Comparison of ENCODE assay signal across 14 mouse cellular contexts in genomic region chr9:64564315-64564767, GRCm38 (mm10).
DNase-seq lines count a peak whose midpoint lies in the region; ATAC-seq and TF ChIP-seq lines count a peak whose summit lies in the region.
"Had no signal": no experiment of that assay in that cellular context is flagged by ENCODE, and none has a peak within 500 bp of the region (broad histone marks: within the 10 kb centered on the region; RNA-seq: fewer than 3 reads in every experiment).

No protein-coding gene starts in this region.

- peak; percentile 31 to 37 for DNase-seq in spleen, postnatal 10 days (ENCODE audit: low spot score in 2 of 2)
- no peak for DNase-seq in spleen, adult 18-20 months
- peak; percentile 50 for DNase-seq in c-Kit-negative CD71-positive TER-119-positive erythroid progenitor cells, embryonic 14.5 days (ENCODE audit: low read depth, low spot score)
- DNase-seq in liver, embryonic 14.5 days (ENCODE audit: low read depth in 3 of 3, low spot score in 3 of 3) = peak; percentile 47 to 67 (median 52)
- no peak for DNase-seq in heart, adult 18-20 months
- DNase-seq in gastrocnemius, adult 18-20 months (ENCODE audit: low spot score) = no peak
- DNase-seq: cerebellum, adult 8-10 months; heart, adult 2 months; kidney, postnatal 14 days; thymus, postnatal 4 days had no signal

- H3K4me1 ChIP-seq in liver, embryonic 14.5 days (replicated peaks; ENCODE audit: control insufficient read depth in 2 of 2, insufficient read depth in 2 of 2, low read length in 1 of 2) = peaks cover 39 to 47% of the 10 kb centered on the region in 2 experiments
- H3K4me1 ChIP-seq in intestine, postnatal 0 days (replicated peaks; ENCODE audit: control insufficient read depth, insufficient read depth, low read length) = no peaks in the 10 kb centered on the region

- H3K9ac ChIP-seq in liver, embryonic 14.5 days (replicated peaks) = peak overlapping the region; percentile 74
- H3K9ac ChIP-seq in intestine, postnatal 0 days (ENCODE audit: low read depth, low read length) = no peak overlapping the region
- H3K9ac ChIP-seq: hindbrain, embryonic 15.5 days; limb, embryonic 15.5 days had no signal

- peak; percentile 80 for ATAC-seq in liver, embryonic 14.5 days (ENCODE audit: insufficient read depth)
- ATAC-seq in intestine, postnatal 0 days = no peak

- 19% methylated on average over 5 of the region's 5 CpGs for WGBS in liver, embryonic 14.5 days (ENCODE audit: insufficient replicate concordance)
- WGBS in intestine, postnatal 0 days = 82% methylated on average over 5 of the region's 5 CpGs

- no peaks in the 10 kb centered on the region for H3K36me3 ChIP-seq in liver, embryonic 14.5 days (replicated peaks; ENCODE audit: control insufficient read depth, insufficient read depth, low read depth)
- no peaks in the 10 kb centered on the region for H3K36me3 ChIP-seq in intestine, postnatal 0 days (ENCODE audit: control insufficient read depth, insufficient read depth)
- H3K36me3 ChIP-seq: forebrain, embryonic 10.5 days; hindbrain, embryonic 15.5 days; limb, embryonic 15.5 days had no signal

- H3K4me3 ChIP-seq in liver, embryonic 14.5 days (ENCODE audit: insufficient read depth in 1 of 2, low read depth in 2 of 2, low read length in 2 of 2) = peak overlapping the region; percentile 19 to 38
- no peak overlapping the region for H3K4me3 ChIP-seq in intestine, postnatal 0 days (ENCODE audit: low read depth, low read length)
- H3K4me3 ChIP-seq: forebrain, embryonic 10.5 days; heart, adult 2 months; hindbrain, embryonic 15.5 days; limb, embryonic 15.5 days had no signal

- H3K9me3 ChIP-seq in liver, embryonic 14.5 days (ENCODE audit: control insufficient read depth, low read length) = no peaks in the 10 kb centered on the region
- no peaks in the 10 kb centered on the region for H3K9me3 ChIP-seq in intestine, postnatal 0 days (ENCODE audit: control insufficient read depth)
- H3K9me3 ChIP-seq: forebrain, embryonic 10.5 days; hindbrain, embryonic 15.5 days; limb, embryonic 15.5 days had no signal

- no peaks in the 10 kb centered on the region for H3K27me3 ChIP-seq in liver, embryonic 14.5 days (ENCODE audit: control insufficient read depth, insufficient read depth, low read length)
- no peaks in the 10 kb centered on the region for H3K27me3 ChIP-seq in intestine, postnatal 0 days (replicated peaks; ENCODE audit: control insufficient read depth, insufficient read depth, low read length)
- H3K27me3 ChIP-seq: hindbrain, embryonic 15.5 days; limb, embryonic 15.5 days had no signal

- H3K4me2 ChIP-seq in liver, embryonic 14.5 days (ENCODE audit: low read depth) = peak overlapping the region; percentile 67
- H3K4me2 ChIP-seq in intestine, postnatal 0 days (replicated peaks; ENCODE audit: low read depth) = no peak overlapping the region
- H3K4me2 ChIP-seq: hindbrain, embryonic 15.5 days; limb, embryonic 15.5 days had no signal

- no peak for TF ChIP-seq CTCF in liver, embryonic 14.5 days (IDR thresholded peaks at IDR 0.05; ENCODE audit: low read depth)
- no peak for TF ChIP-seq CTCF in intestine, postnatal 0 days (IDR thresholded peaks at IDR 0.05; ENCODE audit: low read depth)

- peak overlapping the region; percentile 91 for H3K27ac ChIP-seq in liver, embryonic 14.5 days
- no peak overlapping the region for H3K27ac ChIP-seq in intestine, postnatal 0 days (ENCODE audit: low read depth, low read length)
- H3K27ac ChIP-seq: forebrain, embryonic 10.5 days; heart, adult 2 months; hindbrain, embryonic 15.5 days; limb, embryonic 15.5 days had no signal

- TF ChIP-seq EP300 in liver, embryonic 14.5 days (IDR thresholded peaks at IDR 0.05; ENCODE audit: low read depth) = no peak

Comparison
In these comparisons a context has a peak if more than half of its experiments do, and no peak if none do; other contexts are left out.
1. DNase-seq: peak in spleen, postnatal 10 days (2 of 2), c-Kit-negative CD71-positive TER-119-positive erythroid progenitor cells, embryonic 14.5 days (single experiment) and liver, embryonic 14.5 days (3 of 3); none in spleen, adult 18-20 months (0 of 2), heart, adult 18-20 months (0 of 2) and gastrocnemius, adult 18-20 months (single experiment).